Comparison of ENCODE assay signal across 8 mouse cellular contexts in the genomic region with DNA sequence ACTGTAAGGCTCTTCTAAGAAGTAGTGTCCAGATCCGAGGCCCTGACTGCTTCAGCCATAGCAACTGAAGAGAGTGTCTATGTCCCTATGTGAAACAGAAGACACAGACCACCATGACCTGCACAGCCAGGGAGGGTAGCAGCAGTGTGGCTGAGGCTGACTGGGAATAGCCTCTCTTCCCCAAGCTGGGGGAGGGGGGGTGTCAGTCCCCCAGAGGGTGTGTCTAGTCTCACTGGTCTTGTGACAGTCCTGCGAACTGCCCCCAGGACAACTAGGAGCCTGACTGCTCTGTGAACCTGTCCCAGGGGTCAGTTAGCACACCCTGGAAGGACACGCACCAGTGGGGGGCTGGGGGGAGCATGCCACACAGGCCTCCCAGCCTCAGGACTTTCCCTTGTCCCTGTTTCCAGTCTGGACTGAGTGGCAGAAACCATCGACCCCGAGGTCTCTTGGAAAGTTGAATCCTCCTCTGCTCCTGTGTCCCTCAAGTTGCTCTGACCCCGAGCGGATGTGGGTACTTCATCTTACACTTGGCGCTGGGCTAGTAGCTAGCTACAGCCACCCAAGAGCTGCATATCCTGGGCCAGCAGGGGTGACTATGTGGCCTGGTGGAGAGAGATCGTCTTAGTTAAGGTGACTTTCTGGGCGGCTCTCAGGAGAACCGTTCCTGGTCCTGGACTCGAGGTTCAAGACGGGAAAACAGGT. TPM values are rescaled to one million over a fixed set of nuclear protein-coding genes. Genes with fewer than 3 reads are reported as not detected.
A peak's percentile ranks its signal among the peaks of the same experiment; 100 is the strongest.
DNase-seq lines count a peak whose midpoint lies in the region.

No protein-coding gene starts in this region.

- peak; percentile 54 to 55 for DNase-seq in B cell, adult 2 months
- peak; percentile 60 for DNase-seq in Muller cell, postnatal 12 days (ENCODE audit: inconsistent ontology term)
- DNase-seq in heart, adult 8-10 months (ENCODE audit: low spot score), result peak; percentile 63
- peak; percentile 47 for DNase-seq in kidney, adult 18-20 months
- DNase-seq in thymus, postnatal 0 days (ENCODE audit: low spot score), result peak; percentile 77
- DNase-seq in urinary bladder, postnatal 25 days (ENCODE audit: low spot score), result no peak
- DNase-seq in right cerebral cortex, postnatal 36 days (ENCODE audit: low spot score in 2 of 2), result no peak

- peaks cover 100% of the 10 kb centered on the region for H3K4me1 ChIP-seq in megakaryocyte, embryonic 14.5 days

- H3K27me3 ChIP-seq in megakaryocyte, embryonic 14.5 days (replicated peaks), result peaks cover 40% of the 10 kb centered on the region

- H3K4me3 ChIP-seq in megakaryocyte, embryonic 14.5 days (replicated peaks), result peak overlapping the region; percentile 94

- no peaks in the 10 kb centered on the region for H3K9me3 ChIP-seq in megakaryocyte, embryonic 14.5 days

- H3K36me3 ChIP-seq in megakaryocyte, embryonic 14.5 days (replicated peaks; ENCODE audit: low read length), result peaks cover 25% of the 10 kb centered on the region

RNA-seq across cellular contexts. Expression of gene Adssl1, which starts 0.7 kb away (rescaled TPM):
- total RNA-seq in heart, adult 8-10 months (2022), result 100 to 1,000 TPM; 184 to 207 (median 193) TPM
- 10.1 and 38.2 TPM in 2 replicates for polyA plus RNA-seq in megakaryocyte, embryonic 14.5 days (2012; ENCODE audit: insufficient read depth, low replicate concordance)
- 10.1 and 10.6 TPM in 2 replicates for polyA plus RNA-seq in thymus, postnatal 0 days (2015; fragmentation: Nextera tagmentation; extraction: Ambion mirVana)

RNA-seq across cellular contexts. Expression of gene Siva1, which starts 25.3 kb away (rescaled TPM):
- 10 to 100 TPM; 28.3 to 35.2 (median 30.0) TPM for total RNA-seq in heart, adult 8-10 months (2022)
- 33.7 and 63.6 TPM in 2 replicates for polyA plus RNA-seq in megakaryocyte, embryonic 14.5 days (2012; ENCODE audit: insufficient read depth, low replicate concordance)
- polyA plus RNA-seq in thymus, postnatal 0 days (2015; fragmentation: Nextera tagmentation; extraction: Ambion mirVana), result 174 and 203 TPM in 2 replicates

RNA-seq across cellular contexts. Expression of gene Inf2, which starts 30.5 kb away (rescaled TPM):
- total RNA-seq in heart, adult 8-10 months (2022), result 10 to 100 TPM; 14.7 to 19.5 (median 17.7) TPM
- polyA plus RNA-seq in megakaryocyte, embryonic 14.5 days (2012; ENCODE audit: insufficient read depth, low replicate concordance), result 569 and 1,129 TPM in 2 replicates
- polyA plus RNA-seq in thymus, postnatal 0 days (2015; fragmentation: Nextera tagmentation; extraction: Ambion mirVana), result 2.2 and 3.1 TPM in 2 replicates

RNA-seq across cellular contexts. Expression of gene Akt1, which starts 55.6 kb away (rescaled TPM):
- total RNA-seq in heart, adult 8-10 months (2022), result 100 to 1,000 TPM; 161 to 195 (median 179) TPM
- polyA plus RNA-seq in megakaryocyte, embryonic 14.5 days (2012; ENCODE audit: insufficient read depth, low replicate concordance), result 237 and 415 TPM in 2 replicates
- 60.8 and 80.4 TPM in 2 replicates for polyA plus RNA-seq in thymus, postnatal 0 days (2015; fragmentation: Nextera tagmentation; extraction: Ambion mirVana)

RNA-seq across cellular contexts. Expression of gene Zbtb42, which starts 59.5 kb away (rescaled TPM):
- 1 to 10 TPM; 4.0 to 5.5 (median 4.9) TPM for total RNA-seq in heart, adult 8-10 months (2022)
- 0.52 and 0.72 TPM in 2 replicates for polyA plus RNA-seq in megakaryocyte, embryonic 14.5 days (2012; ENCODE audit: insufficient read depth, low replicate concordance)
- 2.6 and 2.8 TPM in 2 replicates for polyA plus RNA-seq in thymus, postnatal 0 days (2015; fragmentation: Nextera tagmentation; extraction: Ambion mirVana)

Comparison
In these comparisons a context has a peak if more than half of its experiments do, and no peak if none do; other contexts are left out.
1. DNase-seq: peak in B cell, adult 2 months (2 of 2), Muller cell, postnatal 12 days (single experiment), heart, adult 8-10 months (single experiment), kidney, adult 18-20 months (single experiment) and thymus, postnatal 0 days (single experiment); none in urinary bladder, postnatal 25 days (single experiment) and right cerebral cortex, postnatal 36 days (0 of 2).
2. RNA of gene Inf2, which starts 30.5 kb away (polyA plus RNA-seq): 569 to 1,129 TPM in megakaryocyte, embryonic 14.5 days; 2.2 to 3.1 TPM in thymus, postnatal 0 days; every median in the first group is over 100 times any median in the second.